Mouse (Mus musculus) left cerebral cortex, adult 2 months (tissue): ENCODE measurements around the gene 4931408C20Rik. TPM values are rescaled to one million over a fixed set of nuclear protein-coding genes. Genes with fewer than 3 reads are reported as not detected.

ENCODE experiments used
- DNase-seq, 2 experiments: peaks; one replicate each; pipeline ENCODE4 v3.0.0; 2021 to 2022; ENCODE audit warnings: low spot score in 2 of 2, mixed read lengths in 1 of 2; ENCODE audit errors: extremely low spot score in 1 of 2
- H3K27ac ChIP-seq: fragments of 200-600 bp; 2 replicates; pipeline ENCODE4 v1.8.1; 2022
- H3K4me3 ChIP-seq: fragments of 200-600 bp; 2 replicates; pipeline ENCODE4 v1.8.1; 2022
- CTCF ChIP-seq: fragments of 200-600 bp; IDR thresholded peaks from 2 replicates; pipeline ENCODE4 v1.8.1; 2022; ENCODE audit warnings: antibody characterized with exemption, mild to moderate bottlenecking, moderate library complexity
- intact Hi-C: fragments of 180-260 bp; cut with DNase I; formaldehyde crosslinking; loops from one replicate; pipeline ENCODE4 v1.15.1; 2025
- long read RNA-seq, 2 experiments: library from polyadenylated mRNA; stranded (forward); transcript quantifications; one replicate each; pipeline ENCODE4 v2.0.0; 2021; ENCODE audit warnings: borderline mapping rate in 2 of 2
- total RNA-seq, 2 experiments: library from RNA; stranded (reverse); gene quantifications; 2 replicates each; pipeline ENCODE4 v1.2.3; 2021

The 4931408C20Rik gene
- total RNA-seq: not detected
- long read RNA-seq, experiment 1: 0 reads
- long read RNA-seq, experiment 2: 0 reads

- no peak within 1 kb of the TSS for H3K27ac ChIP-seq
- intact Hi-C loops: no loop called here
- no peak within 1 kb of the TSS for H3K4me3 ChIP-seq
- no peak for TF ChIP-seq CTCF
- peak; percentile 17 to 31 for DNase-seq
Observed at GRCm38 (mm10) chr1:26686842-26687760, at the start of gene 4931408C20Rik. 4931408C20Rik (minus strand) TSS chr1:26687460.

DNA sequence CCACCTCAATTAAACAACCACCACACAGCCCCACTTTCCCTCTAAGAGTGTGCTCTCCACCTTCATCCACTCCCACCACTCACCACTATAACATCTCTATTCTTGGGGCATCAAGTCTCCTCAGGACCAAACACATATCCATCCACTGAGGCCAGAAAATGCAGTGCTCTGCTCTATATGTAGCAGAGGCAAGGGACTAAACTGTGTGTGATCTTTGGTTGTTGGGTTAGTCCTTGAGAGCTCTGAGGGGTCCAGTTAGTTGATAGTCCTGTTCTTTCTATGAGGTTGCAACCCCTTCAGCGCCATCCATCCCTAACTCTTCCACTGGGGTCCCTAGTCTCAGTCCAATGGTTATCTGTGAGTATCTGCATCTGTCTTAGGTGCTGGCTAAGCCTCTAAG lies 666 bp upstream of the 4931408C20Rik start:
- intact Hi-C loops: no loop called here
- DNase-seq: peak in 1 of 2 experiments; percentile 11
- TF ChIP-seq CTCF: no peak
- H3K27ac ChIP-seq: no peak overlapping the region
- H3K4me3 ChIP-seq: no peak overlapping the region

GRCm38 (mm10) chr1:26685952-26686693 lies 1.1 kb downstream of the 4931408C20Rik start:
- no peak overlapping the region for H3K27ac ChIP-seq
- intact Hi-C loops: no loop called here
- no peak for TF ChIP-seq CTCF
- no peak for DNase-seq
- no peak overlapping the region for H3K4me3 ChIP-seq

DNA sequence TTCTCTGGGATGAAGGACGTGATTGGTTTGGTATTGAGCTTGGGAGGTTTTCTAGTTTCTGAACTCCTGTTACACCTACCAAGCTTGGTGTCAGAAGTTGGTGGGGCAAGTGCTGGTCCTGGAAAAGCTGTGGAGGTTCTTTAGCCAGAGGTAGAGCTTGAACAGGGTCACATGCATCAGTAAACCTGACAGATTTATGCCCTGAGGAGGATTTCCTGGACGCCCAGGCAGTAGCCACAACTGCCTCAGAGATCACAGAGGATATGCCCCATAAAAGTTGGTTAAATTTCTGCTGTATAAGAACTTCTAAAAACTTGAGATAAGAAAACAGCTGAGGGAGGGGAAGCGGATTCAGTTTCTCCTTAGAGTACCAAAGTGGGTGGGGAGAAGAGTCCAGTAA lies 1.9 kb downstream of the 4931408C20Rik start:
- intact Hi-C loops: no loop called here

DNA sequence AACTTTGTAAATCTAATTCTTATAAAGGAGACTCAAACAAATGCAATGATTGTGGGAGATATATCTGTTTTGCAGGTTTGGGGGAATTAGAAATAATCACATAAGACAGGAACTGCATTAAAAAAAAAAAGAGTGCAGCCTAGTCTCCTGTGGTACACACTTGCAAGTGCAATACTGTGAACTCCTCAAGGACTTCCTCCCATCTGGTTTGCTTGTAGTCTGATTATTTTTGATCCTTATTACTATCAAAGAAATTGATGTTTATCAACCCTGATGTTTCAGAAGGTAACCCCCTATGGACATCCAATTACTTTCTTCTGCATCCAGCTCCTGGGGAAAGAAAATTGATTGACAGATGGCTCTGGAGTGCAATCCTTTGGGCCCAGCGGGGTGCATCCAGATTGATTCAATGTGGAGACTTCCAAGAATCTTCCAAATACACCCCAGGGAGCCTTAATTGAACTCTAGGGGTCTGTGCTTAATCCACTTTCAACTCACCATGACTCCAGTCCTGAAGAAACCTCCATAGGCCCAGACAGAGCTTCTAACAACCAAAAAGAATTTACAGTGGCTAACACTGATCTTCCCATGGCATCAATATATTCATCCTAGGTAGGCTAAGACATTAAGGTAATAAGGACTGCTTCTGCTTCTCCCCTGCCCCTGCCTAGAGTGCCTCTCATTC lies 37.4 kb downstream of the 4931408C20Rik start:
- no peak overlapping the region for H3K4me3 ChIP-seq
- no peak overlapping the region for H3K27ac ChIP-seq
- intact Hi-C loops: no loop called here
- no peak for DNase-seq
- TF ChIP-seq CTCF: no peak

More for the DNA sequence above, 1.9 kb downstream of the 4931408C20Rik start:
- Histone ChIP-seq H3K27ac (no peak overlapping the region), H3K4me3 (no peak overlapping the region)
- no peak for DNase-seq
- no peak for TF ChIP-seq CTCF

DNA sequence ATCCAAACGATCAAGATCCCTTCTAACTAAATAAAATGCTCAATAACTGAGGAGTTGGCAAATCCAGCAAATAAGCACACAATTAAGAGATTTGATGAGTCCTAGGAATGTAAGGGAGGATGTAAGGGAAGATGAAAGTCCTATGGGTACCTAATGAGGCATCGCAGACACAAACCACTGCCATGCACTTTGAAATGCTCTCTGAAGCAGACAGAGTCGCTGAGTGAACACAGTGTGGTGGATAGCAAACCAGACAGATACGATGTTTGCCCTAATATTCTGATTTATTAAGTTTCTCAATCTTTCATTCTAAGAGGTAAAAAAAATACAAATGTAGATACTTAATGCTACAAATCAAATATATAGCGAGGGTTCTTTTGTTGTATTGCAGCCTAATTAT lies 51.2 kb downstream of the 4931408C20Rik start:
- no peak for TF ChIP-seq CTCF
- Histone ChIP-seq H3K27ac (no peak overlapping the region), H3K4me3 (no peak overlapping the region)
- intact Hi-C loops: no loop called here
- DNase-seq: no peak
